Mouse (Mus musculus): ENCODE measurements at regions not wholly inside any gene's neighbourhood (a gene's known extent, or its start where the extent isn't known, plus 50 kb on each side); places are given as distances from the start of the nearest gene placed in this dataset.

GRCm38 (mm10) chrX:12288562-12289117 lies 128.5 kb upstream of the Bcor start:
- Histone ChIP-seq H3K36me3 (ENCODE audit: control insufficient read depth, insufficient read depth) (no peaks in the 10 kb centered on the region), H3K79me2 (ENCODE audit: control insufficient read depth, insufficient read depth) (no peaks in the 10 kb centered on the region), H3K27me3 (ENCODE audit: control insufficient read depth, insufficient read depth, insufficient read length) (no peaks in the 10 kb centered on the region), H3K79me3 (ENCODE audit: low read depth) (no peaks in the 10 kb centered on the region), H3K4me3 (ENCODE audit: insufficient read depth, poor library complexity, severe bottlenecking) (no peak overlapping the region), H3ac (ENCODE audit: control insufficient read depth, insufficient read length, low read depth) (no peak overlapping the region)
- no peak for TF ChIP-seq MAX (IDR thresholded peaks at IDR 0.05)
- TF ChIP-seq FOSL1 (IDR thresholded peaks at IDR 0.05; ENCODE audit: insufficient read depth, low read length, poor library complexity, severe bottlenecking) = no peak
- TF ChIP-seq USF1 (IDR thresholded peaks at IDR 0.05; ENCODE audit: low read depth) = no peak
- no peak for TF ChIP-seq CTCF (IDR thresholded peaks at IDR 0.05; ENCODE audit: control insufficient read depth, insufficient read depth, insufficient read length)
- no peak for TF ChIP-seq MYOD1 (IDR thresholded peaks at IDR 0.05; ENCODE audit: control insufficient read depth, insufficient read length, low read depth)
- no peak for TF ChIP-seq CEBPB (IDR thresholded peaks at IDR 0.05; ENCODE audit: low read depth)
- no peak for TF ChIP-seq MYOG (IDR thresholded peaks at IDR 0.05; ENCODE audit: control insufficient read depth, extremely low read depth, insufficient read length)

DNA sequence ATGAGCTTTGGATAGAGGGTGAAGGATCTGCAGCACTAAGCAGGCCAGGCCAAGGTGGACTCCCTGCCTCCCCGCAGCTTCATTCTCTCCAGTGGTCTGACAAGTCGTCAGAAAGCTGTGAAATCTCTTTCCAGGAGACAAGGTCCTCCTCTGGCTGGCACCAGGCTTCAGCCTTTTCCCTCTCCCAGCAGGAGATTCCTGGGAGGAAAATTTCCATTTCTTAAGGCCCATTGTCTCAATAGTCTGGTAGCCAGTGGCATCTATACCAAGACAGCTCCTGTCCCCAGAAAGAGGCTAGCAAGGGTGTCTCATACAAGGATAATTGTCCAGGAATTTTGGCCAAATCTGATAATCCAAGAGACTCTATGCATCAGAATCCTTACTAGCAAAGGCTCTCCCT lies 133.0 kb upstream of the Bcor start:
- H3K36me3 ChIP-seq (ENCODE audit: control insufficient read depth, insufficient read depth) = no peaks in the 10 kb centered on the region
- H3K79me3 ChIP-seq (ENCODE audit: low read depth) = no peaks in the 10 kb centered on the region
- H3K27me3 ChIP-seq (ENCODE audit: control insufficient read depth, insufficient read depth, insufficient read length) = no peaks in the 10 kb centered on the region
- no peaks in the 10 kb centered on the region for H3K79me2 ChIP-seq (ENCODE audit: control insufficient read depth, insufficient read depth)
- TF ChIP-seq MAX (IDR thresholded peaks at IDR 0.05) = no peak
- TF ChIP-seq USF1 (IDR thresholded peaks at IDR 0.05; ENCODE audit: low read depth) = no peak
- no peak for TF ChIP-seq FOSL1 (IDR thresholded peaks at IDR 0.05; ENCODE audit: insufficient read depth, low read length, poor library complexity, severe bottlenecking)
- TF ChIP-seq CTCF (IDR thresholded peaks at IDR 0.05; ENCODE audit: control insufficient read depth, insufficient read depth, insufficient read length) = no peak
- no peak for TF ChIP-seq CEBPB (IDR thresholded peaks at IDR 0.05; ENCODE audit: low read depth)
- TF ChIP-seq MYOD1 (IDR thresholded peaks at IDR 0.05; ENCODE audit: control insufficient read depth, insufficient read length, low read depth) = no peak
- no peak for TF ChIP-seq MYOG (IDR thresholded peaks at IDR 0.05; ENCODE audit: control insufficient read depth, extremely low read depth, insufficient read length)
- H3K4me3 ChIP-seq (ENCODE audit: insufficient read depth, poor library complexity, severe bottlenecking) = no peak overlapping the region
- H3ac ChIP-seq (ENCODE audit: control insufficient read depth, insufficient read length, low read depth) = no peak overlapping the region

DNA sequence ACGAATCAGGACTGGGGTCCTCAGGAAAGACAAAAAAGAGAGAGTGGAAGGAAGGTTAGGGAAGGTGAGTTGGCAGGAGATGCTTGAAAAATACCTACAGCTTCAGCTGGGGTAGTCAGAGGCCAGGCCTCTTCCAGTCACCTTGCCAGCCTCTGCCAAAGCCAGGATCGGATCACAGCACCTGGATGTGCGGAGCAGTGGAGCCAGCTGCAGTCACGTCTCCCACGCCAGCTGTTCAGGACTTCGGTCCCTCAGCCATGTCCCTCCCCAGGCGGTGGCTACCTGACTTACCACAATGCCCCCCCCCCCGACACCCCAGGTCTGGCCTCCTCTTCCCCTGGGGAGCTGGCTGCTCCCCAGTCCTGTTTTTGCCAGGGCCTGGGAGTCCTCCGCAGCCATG lies 134.3 kb upstream of the Bcor start:
- Histone ChIP-seq H3ac (ENCODE audit: control insufficient read depth, insufficient read length, low read depth) (no peak overlapping the region), H3K79me2 (ENCODE audit: control insufficient read depth, insufficient read depth) (no peaks in the 10 kb centered on the region), H3K79me3 (ENCODE audit: low read depth) (no peaks in the 10 kb centered on the region), H3K27me3 (ENCODE audit: control insufficient read depth, insufficient read depth, insufficient read length) (no peaks in the 10 kb centered on the region), H3K36me3 (ENCODE audit: control insufficient read depth, insufficient read depth) (no peaks in the 10 kb centered on the region), H3K4me3 (ENCODE audit: insufficient read depth, poor library complexity, severe bottlenecking) (no peak overlapping the region)
- TF ChIP-seq MYOG (IDR thresholded peaks at IDR 0.05; ENCODE audit: control insufficient read depth, extremely low read depth, insufficient read length) = no peak
- no peak for TF ChIP-seq CEBPB (IDR thresholded peaks at IDR 0.05; ENCODE audit: low read depth)
- no peak for TF ChIP-seq CTCF (IDR thresholded peaks at IDR 0.05; ENCODE audit: control insufficient read depth, insufficient read depth, insufficient read length)

GRCm38 (mm10) chrX:12294941-12295340 lies 134.8 kb upstream of the Bcor start:
- Histone ChIP-seq H3K4me3 (ENCODE audit: insufficient read depth, poor library complexity, severe bottlenecking) (no peak overlapping the region), H3ac (ENCODE audit: control insufficient read depth, insufficient read length, low read depth) (no peak overlapping the region), H3K36me3 (ENCODE audit: control insufficient read depth, insufficient read depth) (no peaks in the 10 kb centered on the region), H3K27me3 (ENCODE audit: control insufficient read depth, insufficient read depth, insufficient read length) (no peaks in the 10 kb centered on the region), H3K79me2 (ENCODE audit: control insufficient read depth, insufficient read depth) (no peaks in the 10 kb centered on the region), H3K79me3 (ENCODE audit: low read depth) (no peaks in the 10 kb centered on the region)
- no peak for TF ChIP-seq FOSL1 (IDR thresholded peaks at IDR 0.05; ENCODE audit: insufficient read depth, low read length, poor library complexity, severe bottlenecking)
- no peak for TF ChIP-seq MYOG (IDR thresholded peaks at IDR 0.05; ENCODE audit: control insufficient read depth, extremely low read depth, insufficient read length)
- no peak for TF ChIP-seq MYOD1 (IDR thresholded peaks at IDR 0.05; ENCODE audit: control insufficient read depth, insufficient read length, low read depth)
- TF ChIP-seq MAX (IDR thresholded peaks at IDR 0.05) = no peak
- TF ChIP-seq USF1 (IDR thresholded peaks at IDR 0.05; ENCODE audit: low read depth) = no peak
- no peak for TF ChIP-seq CEBPB (IDR thresholded peaks at IDR 0.05; ENCODE audit: low read depth)
- TF ChIP-seq CTCF (IDR thresholded peaks at IDR 0.05; ENCODE audit: control insufficient read depth, insufficient read depth, insufficient read length) = no peak

DNA sequence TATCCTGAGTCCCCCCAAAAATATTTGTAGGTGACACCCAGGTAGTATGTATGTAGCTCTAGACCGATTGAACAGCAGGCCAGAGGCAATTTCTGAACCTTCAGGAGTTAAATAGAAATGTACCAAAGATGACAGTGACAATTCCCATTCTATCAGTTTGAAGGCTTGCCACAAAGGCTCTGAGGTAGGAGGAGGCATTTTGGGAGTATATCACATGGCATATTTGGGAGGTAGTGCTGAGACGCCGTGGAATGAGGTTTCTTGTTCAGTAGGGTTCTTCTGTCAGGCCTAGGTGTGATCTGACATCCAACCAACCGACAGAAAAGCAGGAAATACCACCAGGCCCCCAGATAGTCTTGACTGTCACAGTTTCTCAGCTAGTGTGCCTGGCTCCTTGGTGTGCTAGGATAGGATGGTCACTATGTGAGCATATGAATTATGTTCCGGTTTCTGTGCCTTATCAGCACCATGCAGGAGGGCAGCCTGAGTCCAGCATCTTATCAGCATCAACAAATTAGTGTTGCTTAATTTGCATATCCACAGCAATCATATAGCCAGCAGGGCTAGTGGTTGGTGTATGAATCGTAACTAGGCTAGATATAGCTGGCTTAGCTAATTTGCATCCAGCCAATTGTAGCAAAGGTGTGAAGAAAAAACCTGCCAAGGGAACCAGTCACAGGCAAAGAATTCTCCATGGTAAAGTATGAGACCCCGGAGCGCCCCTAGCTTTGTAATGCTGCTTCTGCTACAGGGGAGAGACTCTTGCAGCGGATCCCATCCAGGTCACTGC lies 136.3 kb upstream of the Bcor start:
- Histone ChIP-seq H3K4me3 (ENCODE audit: insufficient read depth, poor library complexity, severe bottlenecking) (no peak overlapping the region), H3K79me3 (ENCODE audit: low read depth) (no peaks in the 10 kb centered on the region), H3K27me3 (ENCODE audit: control insufficient read depth, insufficient read depth, insufficient read length) (no peaks in the 10 kb centered on the region), H3ac (ENCODE audit: control insufficient read depth, insufficient read length, low read depth) (no peak overlapping the region), H3K79me2 (ENCODE audit: control insufficient read depth, insufficient read depth) (no peaks in the 10 kb centered on the region), H3K36me3 (ENCODE audit: control insufficient read depth, insufficient read depth) (no peaks in the 10 kb centered on the region)
- TF ChIP-seq CTCF (IDR thresholded peaks at IDR 0.05; ENCODE audit: control insufficient read depth, insufficient read depth, insufficient read length) (no peak), MYOG (IDR thresholded peaks at IDR 0.05; ENCODE audit: control insufficient read depth, extremely low read depth, insufficient read length) (no peak), MAX (IDR thresholded peaks at IDR 0.05) (no peak), FOSL1 (IDR thresholded peaks at IDR 0.05; ENCODE audit: insufficient read depth, low read length, poor library complexity, severe bottlenecking) (no peak)

DNA sequence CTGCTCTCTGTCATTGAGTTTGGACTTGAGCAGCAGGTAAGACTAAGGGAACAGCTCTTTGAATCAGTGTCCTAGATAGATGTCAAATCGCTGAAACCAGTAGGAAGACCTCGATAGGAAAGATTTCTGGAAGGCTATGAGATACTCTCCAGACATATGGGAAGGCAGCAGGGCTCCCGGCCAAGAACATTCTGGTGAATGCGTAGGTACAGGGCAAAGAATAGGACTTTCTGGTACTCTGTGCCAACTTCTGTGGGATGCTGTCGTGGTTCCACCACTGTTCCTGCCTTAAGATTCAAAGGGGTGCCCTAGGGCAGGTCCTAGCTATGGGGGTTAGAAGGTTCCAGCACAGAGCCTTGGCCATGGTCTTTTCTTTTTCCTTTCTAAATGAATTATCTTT lies 138.5 kb upstream of the Bcor start:
- H3K36me3 ChIP-seq (ENCODE audit: control insufficient read depth, insufficient read depth) = no peaks in the 10 kb centered on the region
- TF ChIP-seq USF1 (IDR thresholded peaks at IDR 0.05; ENCODE audit: low read depth) (no peak), MYOD1 (IDR thresholded peaks at IDR 0.05; ENCODE audit: control insufficient read depth, insufficient read length, low read depth) (no peak), FOSL1 (IDR thresholded peaks at IDR 0.05; ENCODE audit: insufficient read depth, low read length, poor library complexity, severe bottlenecking) (no peak)
- no peaks in the 10 kb centered on the region for H3K79me2 ChIP-seq (ENCODE audit: control insufficient read depth, insufficient read depth)
- H3K27me3 ChIP-seq (ENCODE audit: control insufficient read depth, insufficient read depth, insufficient read length) = no peaks in the 10 kb centered on the region
- H3K4me3 ChIP-seq (ENCODE audit: insufficient read depth, poor library complexity, severe bottlenecking) = no peak overlapping the region
- peaks cover 1% of the 10 kb centered on the region for H3K79me3 ChIP-seq (ENCODE audit: low read depth)
- no peak overlapping the region for H3ac ChIP-seq (ENCODE audit: control insufficient read depth, insufficient read length, low read depth)

Data from C2C12 (cell line).